ENCODE assay signal across 8 mouse cellular contexts in genomic region chr16:29839662-29840001, GRCm38 (mm10).
DNase-seq lines count a peak whose midpoint lies in the region; ATAC-seq and TF ChIP-seq lines count a peak whose summit lies in the region.

No protein-coding gene starts in this region.

- no peaks in the 10 kb centered on the region for H3K9me3 ChIP-seq in heart, postnatal 0 days (replicated peaks; ENCODE audit: control insufficient read depth, low read length)
- no peaks in the 10 kb centered on the region for H3K9me3 ChIP-seq in embryonic facial prominence, embryonic 10.5 days
- H3K9me3 ChIP-seq in hindbrain, embryonic 14.5 days (ENCODE audit: control insufficient read depth, low read length), result no peaks in the 10 kb centered on the region
- H3K9me3 ChIP-seq in midbrain, embryonic 13.5 days, result no peaks in the 10 kb centered on the region

- no peak for TF ChIP-seq CTCF in heart, postnatal 0 days (IDR thresholded peaks at IDR 0.05; ENCODE audit: low read depth)

- H3K36me3 ChIP-seq in heart, postnatal 0 days (replicated peaks; ENCODE audit: control insufficient read depth, insufficient read depth, low read length), result no peaks in the 10 kb centered on the region
- no peaks in the 10 kb centered on the region for H3K36me3 ChIP-seq in embryonic facial prominence, embryonic 10.5 days (replicated peaks)
- H3K36me3 ChIP-seq in hindbrain, embryonic 14.5 days (replicated peaks; ENCODE audit: control insufficient read depth, insufficient read depth), result no peaks in the 10 kb centered on the region
- no peaks in the 10 kb centered on the region for H3K36me3 ChIP-seq in midbrain, embryonic 13.5 days

- no peak overlapping the region for H3K9ac ChIP-seq in heart, postnatal 0 days (replicated peaks; ENCODE audit: low read depth, low read length)
- peak overlapping the region; percentile 52 for H3K9ac ChIP-seq in hindbrain, embryonic 14.5 days
- H3K9ac ChIP-seq in midbrain, embryonic 13.5 days (replicated peaks), result peak overlapping the region; percentile 56

- no peak for ATAC-seq in heart, postnatal 0 days (ENCODE audit: insufficient read depth, low read depth)
- ATAC-seq in hindbrain, embryonic 14.5 days (ENCODE audit: low FRiP score), result no peak
- ATAC-seq in midbrain, embryonic 13.5 days, result no peak

- 38% methylated on average over 6 of the region's 6 CpGs for WGBS in heart, postnatal 0 days
- 15% methylated on average over 6 of the region's 6 CpGs for WGBS in embryonic facial prominence, embryonic 10.5 days
- 22% methylated on average over 6 of the region's 6 CpGs for WGBS in hindbrain, embryonic 14.5 days
- WGBS in midbrain, embryonic 13.5 days, result 20% methylated on average over 6 of the region's 6 CpGs

- peak overlapping the region; percentile 33 for H3K4me3 ChIP-seq in heart, postnatal 0 days (ENCODE audit: low read depth, low read length)
- H3K4me3 ChIP-seq in embryonic facial prominence, embryonic 10.5 days, result peak overlapping the region; percentile 49
- peak overlapping the region; percentile 19; the same call in 1 of the 2 replicates for H3K4me3 ChIP-seq in hindbrain, embryonic 14.5 days (replicated peaks; ENCODE audit: low read length)
- peak overlapping the region; percentile 34 for H3K4me3 ChIP-seq in midbrain, embryonic 13.5 days (replicated peaks)

- no peak overlapping the region; the same call in 1 of the 2 replicates for H3K27ac ChIP-seq in heart, postnatal 0 days (ENCODE audit: low read depth)
- H3K27ac ChIP-seq in embryonic facial prominence, embryonic 10.5 days (replicated peaks), result peak overlapping the region; percentile 85
- H3K27ac ChIP-seq in hindbrain, embryonic 14.5 days, result peak overlapping the region; percentile 41; the same call in 1 of the 2 replicates
- H3K27ac ChIP-seq in midbrain, embryonic 13.5 days, result peak overlapping the region; percentile 58; the same call in 1 of the 2 replicates

- no peak for DNase-seq in heart, postnatal 0 days (ENCODE audit: low spot score)
- no peak for DNase-seq in heart, postnatal 4 days
- no peak for DNase-seq in embryonic facial prominence, embryonic 10.5 days (ENCODE audit: low spot score)
- DNase-seq in hindbrain, embryonic 14.5 days (ENCODE audit: low spot score), result no peak
- no peak for DNase-seq in embryo, embryonic 10 days (ENCODE audit: low spot score)
- no peak for DNase-seq in embryo, embryonic 11 days
- no peak for DNase-seq in adipocyte (ENCODE audit: low spot score)

- no peak for TF ChIP-seq EP300 in heart, postnatal 0 days (IDR thresholded peaks at IDR 0.05; ENCODE audit: low read depth)

- H3K27me3 ChIP-seq in heart, postnatal 0 days (ENCODE audit: control insufficient read depth, insufficient read depth, low read length), result no peaks in the 10 kb centered on the region
- H3K27me3 ChIP-seq in embryonic facial prominence, embryonic 10.5 days (replicated peaks; ENCODE audit: low read depth, poor library complexity, severe bottlenecking), result peaks cover 61% of the 10 kb centered on the region
- peaks cover 56% of the 10 kb centered on the region for H3K27me3 ChIP-seq in hindbrain, embryonic 14.5 days (ENCODE audit: control insufficient read depth, insufficient read depth, low read length)
- H3K27me3 ChIP-seq in midbrain, embryonic 13.5 days, result peaks cover 72% of the 10 kb centered on the region

- peaks cover 6% of the 10 kb centered on the region; the same call in 1 of the 2 replicates for H3K4me1 ChIP-seq in heart, postnatal 0 days (ENCODE audit: control insufficient read depth, insufficient read depth)
- H3K4me1 ChIP-seq in embryonic facial prominence, embryonic 10.5 days, result peaks cover 54% of the 10 kb centered on the region
- peaks cover 21% of the 10 kb centered on the region for H3K4me1 ChIP-seq in hindbrain, embryonic 14.5 days (replicated peaks; ENCODE audit: control insufficient read depth, insufficient read depth, low read length)
- peaks cover 29% of the 10 kb centered on the region for H3K4me1 ChIP-seq in midbrain, embryonic 13.5 days (replicated peaks)

- peak overlapping the region; percentile 63 for H3K4me2 ChIP-seq in heart, postnatal 0 days (ENCODE audit: low read depth, low read length)
- peak overlapping the region; percentile 49 for H3K4me2 ChIP-seq in hindbrain, embryonic 14.5 days (replicated peaks)
- H3K4me2 ChIP-seq in midbrain, embryonic 13.5 days (replicated peaks), result peak overlapping the region; percentile 58
